Mouse (Mus musculus) lung, postnatal 0 days (tissue): Measurements from ENCODE around the gene Wipi2.

ENCODE experiments used
- CTCF ChIP-seq: IDR thresholded peaks from 2 replicates; pipeline ENCODE4 v1.5.1; 2016; ENCODE audit warnings: antibody characterized with exemption, mild to moderate bottlenecking
- EP300 ChIP-seq: IDR thresholded peaks from 2 replicates; pipeline ENCODE4 v1.6.1; 2016; ENCODE audit warnings: antibody characterized with exemption, mild to moderate bottlenecking, control low read depth

DNA sequence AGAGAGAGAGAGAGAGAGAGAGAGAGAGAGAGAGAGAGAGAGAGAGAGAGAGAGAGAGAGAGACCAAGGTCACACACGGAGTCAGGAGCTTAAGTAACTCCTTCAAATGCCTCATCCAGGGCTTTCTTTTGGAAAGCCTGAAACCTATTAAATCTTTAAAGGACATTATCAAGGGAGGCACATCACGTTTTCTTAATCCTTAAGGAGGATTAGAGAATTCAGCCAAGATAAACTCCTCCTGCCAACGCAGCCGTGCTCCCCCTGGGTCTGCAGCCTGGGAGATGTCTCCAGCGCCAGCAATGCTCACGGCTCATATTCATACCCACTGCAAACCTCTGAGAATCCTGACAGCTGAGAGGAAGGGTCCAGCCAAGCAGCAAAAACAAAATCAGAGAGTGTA is 61.4 kb downstream of the Wipi2 start:
- TF ChIP-seq CTCF (no peak), EP300 (no peak)
